Mouse (Mus musculus): ENCODE results near the gene Chrna7. TPM values are rescaled to one million over a fixed set of nuclear protein-coding genes. Genes with fewer than 3 reads are reported as not detected.

Chrna7 gene
- total and polyA plus RNA-seq, 3 experiments: 0.11 TPM; not detected in 2

DNA sequence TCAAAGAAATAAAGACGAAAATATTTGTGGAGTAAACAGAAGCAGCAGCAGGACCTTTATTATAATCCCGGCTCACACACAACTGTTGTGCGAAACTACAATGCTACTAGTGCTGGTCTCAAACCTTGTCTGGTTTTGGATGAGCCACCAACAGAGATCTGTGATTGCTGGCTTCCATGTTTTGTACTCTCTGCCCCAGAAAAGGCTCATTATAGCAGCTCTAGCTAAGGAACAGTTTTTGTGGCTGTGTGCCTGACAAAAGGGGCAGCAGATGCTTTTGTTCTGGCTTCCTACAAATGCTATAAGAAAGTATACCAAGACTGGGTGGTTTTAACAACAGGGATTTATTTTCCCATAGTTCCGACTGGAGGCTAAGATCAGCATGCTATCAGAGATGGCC lies 126.4 kb downstream of the Chrna7 start:
- no peaks in the 10 kb centered on the region for H3K4me1 ChIP-seq (ENCODE audit: insufficient read depth, low read depth, low read length)
- TF ChIP-seq CTCF (IDR thresholded peaks at IDR 0.05; ENCODE audit: low read depth, low read length) (no peak), TAL1 (conservative IDR thresholded peaks at IDR 0.05; ENCODE audit: low read depth, low read length) (no peak), POLR2AphosphoS5 (IDR thresholded peaks at IDR 0.05; ENCODE audit: insufficient replicate concordance, low read depth, low read length) (no peak), GATA2 (IDR thresholded peaks at IDR 0.05; ENCODE audit: borderline replicate concordance, low read depth, low read length) (no peak), GATA1 (IDR thresholded peaks at IDR 0.05; ENCODE audit: borderline replicate concordance, low read length) (no peak)
- no peak overlapping the region for H3K4me3 ChIP-seq (ENCODE audit: low read depth, low read length)
- no peaks in the 10 kb centered on the region for H3K27me3 ChIP-seq (ENCODE audit: insufficient read depth, low read length)
- peaks cover 9% of the 10 kb centered on the region; the same call in 1 of the 2 replicates for H3K9me3 ChIP-seq (replicated peaks)
- ATAC-seq (ENCODE audit: extremely low read depth, insufficient number of reproducible peaks, low FRiP score, poor library complexity, severe bottlenecking) (no peak), DNase-seq (ENCODE audit: low spot score) (no peak)
- no peaks in the 10 kb centered on the region for H3K36me3 ChIP-seq (replicated peaks)

DNA sequence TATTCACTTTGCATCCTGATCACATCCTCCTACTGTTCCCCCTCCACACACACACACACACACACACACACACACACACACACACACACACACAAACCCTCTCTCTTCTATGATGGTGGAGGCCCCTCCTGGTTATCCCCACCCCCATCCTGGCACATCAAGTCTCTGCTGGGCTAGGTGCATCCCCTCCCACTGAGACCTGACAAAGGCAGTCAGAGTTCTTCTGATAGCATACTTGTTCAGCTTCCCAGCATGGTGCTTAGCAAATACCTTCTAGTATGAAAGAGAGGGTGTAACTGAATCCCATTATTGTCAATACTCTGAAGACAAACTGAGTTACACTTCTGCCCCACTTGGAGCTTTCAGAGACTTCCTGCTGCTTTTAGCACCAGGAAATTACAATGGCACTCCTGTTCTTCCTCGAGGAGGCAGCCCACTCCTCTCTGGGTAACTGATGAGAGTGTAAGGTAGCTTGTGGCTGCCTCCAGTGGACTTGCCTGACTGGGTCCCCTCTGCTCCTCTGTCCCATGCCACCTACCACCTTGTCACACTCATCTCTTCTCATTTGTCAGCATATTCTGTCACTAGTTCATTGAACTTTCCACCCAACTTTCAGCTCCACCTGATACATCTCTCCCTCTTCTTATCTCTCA lies 127.9 kb downstream of the Chrna7 start:
- Histone ChIP-seq H3K4me3 (ENCODE audit: low read depth, low read length) (no peak overlapping the region), H3K9me3 (replicated peaks) (peaks cover 7% of the 10 kb centered on the region; the same call in 1 of the 2 replicates), H3K4me1 (ENCODE audit: insufficient read depth, low read depth, low read length) (no peaks in the 10 kb centered on the region), H3K27me3 (ENCODE audit: insufficient read depth, low read length) (no peaks in the 10 kb centered on the region), H3K36me3 (replicated peaks) (no peaks in the 10 kb centered on the region)
- no peak for ATAC-seq (ENCODE audit: extremely low read depth, insufficient number of reproducible peaks, low FRiP score, poor library complexity, severe bottlenecking)
- TF ChIP-seq GATA1 (IDR thresholded peaks at IDR 0.05; ENCODE audit: borderline replicate concordance, low read length): no peak
- no peak for TF ChIP-seq TAL1 (conservative IDR thresholded peaks at IDR 0.05; ENCODE audit: low read depth, low read length)
- TF ChIP-seq POLR2AphosphoS5 (IDR thresholded peaks at IDR 0.05; ENCODE audit: insufficient replicate concordance, low read depth, low read length): no peak
- no peak for TF ChIP-seq CTCF (IDR thresholded peaks at IDR 0.05; ENCODE audit: low read depth, low read length)
- TF ChIP-seq GATA2 (IDR thresholded peaks at IDR 0.05; ENCODE audit: borderline replicate concordance, low read depth, low read length): no peak
- DNase-seq (ENCODE audit: low spot score): no peak

DNA sequence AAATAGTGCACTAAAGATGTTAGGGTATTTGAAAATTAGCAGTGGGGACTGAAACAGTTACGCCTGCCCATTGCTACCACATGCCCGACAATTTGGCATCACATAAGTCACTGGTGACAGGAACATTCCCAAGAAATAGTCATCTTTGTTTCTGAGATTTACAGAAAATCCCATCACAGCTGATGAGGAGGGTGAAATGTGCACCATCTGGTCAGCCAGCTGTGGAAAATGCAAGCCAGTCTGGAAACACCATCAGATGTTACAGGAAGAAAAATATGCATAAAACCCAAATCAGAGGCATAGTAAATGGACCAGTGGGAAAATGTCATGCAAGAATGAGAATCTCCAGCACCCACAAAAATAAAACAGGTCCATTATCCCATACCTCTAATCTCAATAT lies 151.4 kb downstream of the Chrna7 start:
- Histone ChIP-seq H3K4me1 (ENCODE audit: insufficient read depth, low read depth, low read length) (no peaks in the 10 kb centered on the region), H3K4me3 (ENCODE audit: low read depth, low read length) (no peak overlapping the region), H3K36me3 (replicated peaks) (no peaks in the 10 kb centered on the region), H3K27me3 (ENCODE audit: insufficient read depth, low read length) (no peaks in the 10 kb centered on the region), H3K9me3 (replicated peaks) (peaks cover 5% of the 10 kb centered on the region; the same call in 1 of the 2 replicates)
- no peak for DNase-seq (ENCODE audit: low spot score)
- TF ChIP-seq GATA2 (IDR thresholded peaks at IDR 0.05; ENCODE audit: borderline replicate concordance, low read depth, low read length) (no peak), POLR2AphosphoS5 (IDR thresholded peaks at IDR 0.05; ENCODE audit: insufficient replicate concordance, low read depth, low read length) (no peak), CTCF (IDR thresholded peaks at IDR 0.05; ENCODE audit: low read depth, low read length) (no peak)
- no peak for ATAC-seq (ENCODE audit: extremely low read depth, insufficient number of reproducible peaks, low FRiP score, poor library complexity, severe bottlenecking)

Other genes starting within 250 kb of the Chrna7 start
- not detected in 2 replicates for gene Otud7a, start 232.2 kb upstream of the Chrna7 start, total RNA-seq (2014; fragmentation: Nextera tagmentation)
- gene Otud7a, start 232.2 kb upstream of the Chrna7 start, total RNA-seq (2017): not detected in 2 replicates
- gene Otud7a, start 232.2 kb upstream of the Chrna7 start, polyA plus RNA-seq (2012): not detected in 2 replicates

Data from G1E (cell line).